Mouse (Mus musculus) gastrocnemius, postnatal 36 days (tissue): ENCODE data around the gene Exosc7. TPM values are rescaled to one million over a fixed set of nuclear protein-coding genes. Genes with fewer than 3 reads are reported as not detected.

ENCODE experiments used
- DNase-seq, 2 experiments: peaks; one replicate each; pipeline ENCODE4 v3.0.0; 2022
- intact Hi-C: fragments of 180-260 bp; cut with DNase I; formaldehyde crosslinking; loops from one replicate; pipeline ENCODE4 v1.15.1; 2025
- total RNA-seq, 2 experiments: library from RNA; stranded (reverse); gene quantifications; 2 replicates each; pipeline ENCODE4 v1.2.3; 2021

Exosc7 gene
- total RNA-seq, 2 experiments from 2014 or later = 16.6 to 19.7 TPM

GRCm38 (mm10) chr9:123136953-123137682, 24.1 kb downstream of the Exosc7 start:
- DNase-seq = no peak
- intact Hi-C loops = no loop called here

DNA sequence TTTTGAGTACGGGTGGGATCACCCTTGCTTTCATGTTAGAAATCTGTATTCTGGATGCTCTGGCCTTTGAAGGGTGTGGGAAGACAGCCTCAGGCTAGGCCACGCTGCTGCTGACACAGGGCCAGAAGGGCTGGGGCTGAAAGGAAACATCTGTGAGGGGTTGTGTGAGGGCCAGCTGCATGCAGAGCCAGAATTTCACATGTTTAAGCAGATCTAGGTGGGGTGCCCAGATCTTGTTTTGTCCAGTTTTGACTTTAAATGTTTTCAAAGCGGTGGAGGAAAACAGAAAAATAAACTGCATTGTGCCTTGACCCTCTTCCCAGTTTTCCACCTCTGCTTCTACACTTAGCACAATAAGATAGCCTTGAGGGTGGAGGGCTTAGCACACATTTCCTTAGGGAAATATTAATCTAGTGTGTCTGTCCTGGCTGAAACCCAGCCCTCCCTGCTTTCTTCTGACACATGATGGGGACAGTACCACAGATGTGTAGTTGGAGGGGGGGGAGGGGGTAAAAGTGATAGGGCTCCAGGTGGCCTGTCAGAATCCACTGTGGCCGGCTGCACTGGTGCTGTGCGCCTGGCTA, 26.0 kb downstream of the Exosc7 start:
- peak; percentile 69 to 82 for DNase-seq

GRCm38 (mm10) chr9:123139887-123140614, 27.0 kb downstream of the Exosc7 start:
- no peak for DNase-seq
- intact Hi-C loops = no loop called here

More for the DNA sequence above, 26.0 kb downstream of the Exosc7 start:
- intact Hi-C loops = no loop called here

GRCm38 (mm10) chr9:123148430-123148829, 35.4 kb downstream of the Exosc7 start:
- peak in 1 of 2 experiments; percentile 39 for DNase-seq
- intact Hi-C loops = no loop called here

GRCm38 (mm10) chr9:123150241-123151020, 37.4 kb downstream of the Exosc7 start, which contains the start of gene Clec3b:
TSS of gene Clec3b (plus strand) at chr9:123150946.
- peak; percentile 50 to 68 for DNase-seq
- intact Hi-C loops = loop anchor here (10.0 kb wide), 1 partner anchor 274 kb away; no protein-coding TSS in a partner anchor

DNA sequence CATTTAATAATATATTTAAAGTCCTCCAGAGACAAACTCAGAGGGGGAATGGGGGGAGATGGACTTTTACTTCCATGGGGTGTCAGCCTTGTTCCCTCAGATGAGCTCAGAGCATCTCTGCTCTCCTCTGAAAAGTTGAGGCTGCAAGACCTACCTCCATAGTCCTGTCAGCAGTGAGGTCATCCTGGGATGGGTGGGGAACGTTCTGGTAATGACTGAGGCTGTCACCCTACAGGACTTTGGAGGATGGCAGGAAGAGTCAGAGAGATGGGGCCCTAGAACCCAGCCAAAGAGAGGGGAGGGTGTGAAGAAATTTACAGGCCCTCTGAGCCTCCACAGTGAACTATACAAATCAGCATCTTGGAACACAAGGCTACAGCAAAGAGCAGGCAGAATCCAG, 38.5 kb downstream of the Exosc7 start:
- peak in 1 of 2 experiments; percentile 47 for DNase-seq
- intact Hi-C loops = loop anchor here (10.0 kb wide), 1 partner anchor 273 kb away; no protein-coding TSS in a partner anchor

GRCm38 (mm10) chr9:123152026-123152425, 39.0 kb downstream of the Exosc7 start:
- DNase-seq = no peak
- intact Hi-C loops = loop anchor here (10.0 kb wide), 1 partner anchor 273 kb away; no protein-coding TSS in a partner anchor

DNA sequence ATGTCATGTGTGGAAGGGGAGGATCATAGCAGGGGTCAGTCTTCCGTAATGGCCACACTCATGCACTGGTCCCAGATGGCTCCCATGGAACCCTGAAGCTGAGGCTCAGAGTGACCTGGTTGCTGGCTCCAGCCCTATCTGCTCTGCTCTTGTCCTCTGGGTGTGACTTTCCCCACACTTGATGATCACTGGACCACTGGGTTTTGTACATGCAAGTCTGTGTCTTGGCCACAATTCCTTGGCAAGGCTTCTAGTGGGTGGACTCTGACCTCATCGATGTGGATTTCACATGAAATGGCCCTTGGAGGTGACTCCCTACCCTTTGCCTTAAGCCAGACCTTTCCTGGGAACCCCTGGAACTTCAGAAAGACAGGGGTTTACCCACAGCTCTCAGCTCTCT, 40.1 kb downstream of the Exosc7 start:
- DNase-seq = peak in 1 of 2 experiments; percentile 49
- intact Hi-C loops = loop anchor here (10.0 kb wide), 1 partner anchor 272 kb away; no protein-coding TSS in a partner anchor

DNA sequence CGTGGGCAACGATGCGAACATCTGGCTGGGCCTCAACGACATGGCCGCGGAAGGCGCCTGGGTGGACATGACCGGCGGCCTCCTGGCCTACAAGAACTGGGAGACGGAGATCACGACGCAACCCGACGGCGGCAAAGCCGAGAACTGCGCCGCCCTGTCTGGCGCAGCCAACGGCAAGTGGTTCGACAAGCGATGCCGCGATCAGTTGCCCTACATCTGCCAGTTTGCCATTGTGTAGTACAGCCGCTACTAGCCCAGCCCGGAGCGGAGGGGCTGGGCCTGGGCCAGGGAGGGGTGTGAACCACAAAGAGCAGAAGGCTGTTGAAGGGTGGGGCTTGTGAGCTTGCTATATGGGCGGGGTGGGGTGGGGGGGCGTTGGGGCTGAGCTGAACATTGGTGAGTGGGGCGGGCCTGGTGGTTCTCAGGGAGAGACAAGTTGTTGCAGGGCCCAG, 43.9 kb downstream of the Exosc7 start:
- intact Hi-C loops = loop anchor here (10.0 kb wide), 1 partner anchor 268 kb away; no protein-coding TSS in a partner anchor
- DNase-seq = peak; percentile 67 to 76

- peak; percentile 47 to 64 for DNase-seq
- intact Hi-C loops = loop anchor here (2.0 to 10.0 kb wide), 2 partner anchors 95 to 267 kb away; no protein-coding TSS in a partner anchor
Observed at GRCm38 (mm10) chr9:123157699-123158098, 44.7 kb downstream of the Exosc7 start.

DNA sequence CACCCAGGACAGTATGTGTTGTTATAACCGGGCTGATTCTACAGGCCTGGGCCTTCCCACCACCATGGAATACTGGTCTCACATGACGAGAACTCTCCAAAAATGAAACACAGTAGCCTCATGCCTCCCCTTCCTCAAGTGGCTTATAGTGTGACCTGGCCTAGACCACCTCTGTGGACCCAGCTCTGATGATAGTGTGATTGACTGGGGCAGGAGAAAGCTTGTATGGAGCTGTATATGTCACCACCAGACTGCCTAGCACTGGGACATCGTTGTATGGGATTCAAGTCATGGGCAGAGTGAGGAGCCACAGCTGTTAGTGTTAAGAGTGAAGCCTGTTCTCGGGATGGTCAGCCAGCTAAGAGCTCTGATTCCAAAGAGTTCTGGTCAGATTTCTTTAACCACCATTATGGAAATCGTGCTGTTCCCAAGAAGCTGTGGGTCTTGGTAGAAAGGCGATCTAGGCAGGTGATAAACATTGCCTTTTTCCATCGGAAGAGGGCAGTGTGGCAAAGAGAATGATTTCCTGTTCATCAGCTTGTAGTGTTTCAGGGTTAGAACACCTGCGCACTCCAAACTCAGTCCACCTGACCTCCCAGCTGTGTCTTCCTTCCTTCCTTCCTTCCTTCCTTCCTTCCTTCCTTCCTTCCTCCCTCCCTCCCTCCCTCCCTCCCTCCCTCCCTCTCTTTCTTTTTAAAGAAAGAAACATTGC, 45.3 kb downstream of the Exosc7 start:
- no peak for DNase-seq
- intact Hi-C loops = loop anchor here (2.0 to 10.0 kb wide), 2 partner anchors 95 to 267 kb away; no protein-coding TSS in a partner anchor

DNA sequence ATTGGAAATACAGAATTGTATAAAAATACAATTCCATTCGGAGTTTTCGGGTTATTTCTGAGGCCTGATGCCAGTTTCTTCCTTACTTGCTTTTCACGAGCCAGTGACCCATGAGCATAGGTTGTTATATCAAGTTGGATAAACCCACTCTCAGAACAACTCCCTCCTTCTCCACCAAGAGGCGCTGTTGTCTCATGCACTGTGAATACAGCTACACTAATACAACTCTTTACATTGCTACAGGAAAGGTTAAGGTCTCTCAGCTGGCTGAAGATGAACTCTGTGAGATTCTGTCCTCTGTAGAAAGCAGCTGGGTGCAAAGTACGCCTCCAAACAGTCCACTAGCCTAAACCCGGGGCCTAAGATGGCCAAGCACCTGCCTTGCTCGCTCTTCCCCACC, 46.3 kb downstream of the Exosc7 start:
- DNase-seq = peak in 1 of 2 experiments; percentile 38
- intact Hi-C loops = loop anchor here (2.0 to 10.0 kb wide), 2 partner anchors 93 to 265 kb away; no protein-coding TSS in a partner anchor

DNA sequence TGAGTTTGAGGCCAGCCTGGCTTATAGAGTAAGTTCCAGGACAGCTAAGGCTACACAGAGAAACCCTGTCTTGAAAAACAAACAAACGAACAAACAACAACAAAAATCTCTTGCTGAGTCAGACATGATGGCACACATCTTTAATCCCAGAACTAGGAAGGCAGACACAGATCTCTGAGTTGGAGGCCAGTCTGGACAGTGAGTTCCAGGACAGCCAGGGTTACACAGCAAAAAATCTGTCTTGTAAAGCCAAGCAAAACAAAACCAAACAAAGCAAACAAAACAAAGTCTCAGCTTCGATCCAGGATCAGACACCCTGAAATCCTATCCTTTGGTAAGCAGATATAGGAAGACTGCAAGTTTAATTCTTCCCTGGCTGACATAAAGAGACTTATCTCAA, 48.8 kb downstream of the Exosc7 start:
- intact Hi-C loops = no loop called here
- no peak for DNase-seq

DNA sequence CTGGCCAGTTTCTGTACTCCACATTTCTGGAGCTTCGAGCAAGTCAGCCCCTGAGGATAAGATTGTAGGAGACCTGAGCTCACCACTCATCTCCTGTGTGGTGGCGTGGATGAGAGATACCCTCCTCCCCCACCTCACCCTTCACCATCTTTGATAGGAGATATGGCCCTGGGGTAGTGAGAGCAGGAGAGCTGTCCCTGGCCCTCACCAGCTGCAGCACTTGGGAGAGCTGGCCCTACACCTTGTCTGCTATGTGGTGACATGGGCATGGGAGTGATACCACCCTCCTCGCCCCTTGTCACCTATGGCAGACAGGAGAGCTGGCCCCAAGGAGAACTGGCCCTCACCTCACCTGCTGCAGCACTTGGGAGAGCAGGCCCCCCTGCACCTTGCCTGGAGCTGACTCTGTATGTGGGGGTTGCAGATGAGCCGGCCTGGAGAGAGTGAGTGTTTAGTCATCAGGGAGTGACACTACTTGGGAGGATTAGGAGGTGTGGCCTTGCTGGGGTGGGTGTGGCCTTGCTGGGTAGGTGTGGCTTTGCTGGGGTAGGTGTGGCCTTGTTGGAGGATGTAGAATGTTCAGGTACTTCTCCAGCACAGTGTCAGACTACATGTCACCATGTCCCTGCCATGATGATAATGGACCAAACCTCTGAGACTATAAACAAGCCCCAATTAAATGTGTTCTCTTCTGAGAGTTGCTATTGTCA, 50.1 kb downstream of the Exosc7 start:
- DNase-seq = no peak
- intact Hi-C loops = no loop called here

GRCm38 (mm10) chr9:123165781-123166443, 52.9 kb downstream of the Exosc7 start:
- no peak for DNase-seq
- intact Hi-C loops = no loop called here

- no peak for DNase-seq
- intact Hi-C loops = no loop called here
Observed at GRCm38 (mm10) chr9:123173760-123174159, 60.7 kb downstream of the Exosc7 start.

DNA sequence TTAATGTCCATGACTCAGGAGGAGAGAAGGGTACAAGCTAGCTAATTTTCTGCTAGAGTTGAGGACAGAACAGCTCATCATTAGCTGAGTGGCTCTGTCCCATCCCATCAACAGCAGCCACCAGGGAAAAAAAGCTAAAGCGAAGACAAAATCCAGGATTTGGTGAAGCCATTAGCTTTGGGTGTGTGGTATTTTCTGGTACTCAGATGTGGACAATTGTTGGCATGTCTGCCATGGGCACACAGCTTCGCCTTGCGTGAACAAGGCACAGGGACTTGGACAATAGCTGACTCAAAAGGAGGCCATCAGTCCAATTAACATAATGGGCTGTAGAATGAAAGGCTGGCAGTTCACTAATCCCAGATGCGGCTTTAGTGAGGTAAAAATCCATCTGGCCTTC, 61.3 kb downstream of the Exosc7 start:
- no peak for DNase-seq
- intact Hi-C loops = no loop called here
